Mouse (Mus musculus) urinary bladder, postnatal 25 days (tissue): ENCODE results near the gene Lrp4.

Experiments
- DNase-seq: peaks from one replicate; pipeline ENCODE4 v3.0.0; 2022; ENCODE audit warnings: low spot score

Lrp4 gene

DNA sequence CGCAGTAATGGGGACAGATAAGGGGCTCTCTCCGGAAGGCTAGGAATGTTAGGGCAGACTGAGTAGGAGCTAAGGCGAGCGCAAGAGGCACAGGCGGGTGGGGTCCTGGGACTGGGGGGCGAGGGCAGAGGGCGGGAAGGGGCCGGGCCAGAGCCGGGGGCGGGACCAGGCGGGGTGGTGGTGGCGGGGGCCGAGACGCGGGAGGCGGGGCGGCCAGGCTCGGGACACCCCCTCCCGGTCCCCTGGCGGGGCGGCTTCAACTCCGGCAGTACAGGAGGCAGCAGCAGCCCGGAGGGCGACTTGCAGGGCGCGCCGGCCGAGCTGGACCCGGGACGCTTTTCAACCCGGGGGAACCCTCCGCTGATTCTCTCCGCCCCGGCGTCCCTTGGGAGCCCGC is at the start of gene Lrp4:
Gene Lrp4 (plus strand): TSS at position 253 of the 397 bp plus-strand sequence.
- peak; percentile 60 for DNase-seq

DNA sequence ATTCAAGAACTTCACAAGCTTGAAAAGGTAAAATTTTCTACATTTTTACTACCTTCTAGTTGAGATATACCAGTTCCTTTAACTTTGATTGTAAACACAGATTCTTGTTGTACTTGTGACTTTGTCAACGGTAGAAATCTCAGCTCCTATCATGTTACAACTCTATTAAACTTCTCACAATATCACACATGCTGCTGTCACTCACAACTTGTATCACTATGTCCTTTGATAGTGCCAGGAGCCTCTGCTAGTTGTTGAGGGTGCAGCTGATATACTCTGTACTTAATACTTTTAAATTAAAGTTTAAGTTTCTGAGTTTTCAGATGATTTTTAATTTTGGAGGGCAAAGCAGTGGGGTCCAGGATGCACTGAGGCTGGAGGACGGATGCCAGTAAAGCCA is 49.3 kb upstream of the Lrp4 start:
- no peak for DNase-seq

- no peak for DNase-seq
Measured at GRCm38 (mm10) chr2:91411473-91411872, 45.8 kb upstream of the Lrp4 start.

- DNase-seq: no peak
Measured at GRCm38 (mm10) chr2:91412361-91412760, 45.0 kb upstream of the Lrp4 start.

DNA sequence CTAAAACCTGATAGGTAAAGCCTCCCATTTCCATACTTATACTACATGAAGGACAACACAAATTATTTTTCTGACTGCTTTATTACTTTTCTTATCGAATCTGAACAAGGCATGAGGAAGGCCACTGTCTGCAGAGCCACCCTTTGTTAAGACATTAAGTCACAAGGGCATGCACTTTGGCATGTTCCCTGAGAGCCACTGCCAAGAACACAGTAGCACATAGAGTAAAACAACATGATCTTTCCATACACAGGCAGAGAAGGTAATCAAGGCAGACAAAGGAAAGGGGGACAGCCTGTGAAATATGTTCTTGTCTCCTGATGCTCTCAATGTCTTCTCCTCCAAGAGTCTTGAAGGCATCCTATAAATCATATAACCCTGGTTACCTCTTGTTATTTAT is 43.5 kb upstream of the Lrp4 start:
- DNase-seq: no peak

DNA sequence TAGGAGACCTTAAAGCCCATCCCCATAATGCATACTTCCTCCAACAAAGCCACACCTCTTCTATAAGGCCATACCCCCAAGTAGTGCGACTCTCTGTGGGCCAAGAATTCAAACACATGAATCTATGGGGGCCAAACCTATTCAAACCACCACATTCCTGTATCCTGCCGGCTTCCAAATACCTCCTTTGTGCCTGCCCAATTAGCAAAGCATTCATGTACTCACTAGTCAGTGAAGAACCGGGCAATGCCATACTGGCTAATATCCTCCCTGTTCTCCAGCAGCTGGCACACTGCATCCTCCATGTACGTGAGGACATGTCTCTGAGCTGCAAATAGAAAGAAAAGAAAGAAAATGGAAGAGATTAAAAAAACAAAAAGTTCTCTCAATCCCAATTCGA is 35.7 kb upstream of the Lrp4 start:
- no peak for DNase-seq

DNA sequence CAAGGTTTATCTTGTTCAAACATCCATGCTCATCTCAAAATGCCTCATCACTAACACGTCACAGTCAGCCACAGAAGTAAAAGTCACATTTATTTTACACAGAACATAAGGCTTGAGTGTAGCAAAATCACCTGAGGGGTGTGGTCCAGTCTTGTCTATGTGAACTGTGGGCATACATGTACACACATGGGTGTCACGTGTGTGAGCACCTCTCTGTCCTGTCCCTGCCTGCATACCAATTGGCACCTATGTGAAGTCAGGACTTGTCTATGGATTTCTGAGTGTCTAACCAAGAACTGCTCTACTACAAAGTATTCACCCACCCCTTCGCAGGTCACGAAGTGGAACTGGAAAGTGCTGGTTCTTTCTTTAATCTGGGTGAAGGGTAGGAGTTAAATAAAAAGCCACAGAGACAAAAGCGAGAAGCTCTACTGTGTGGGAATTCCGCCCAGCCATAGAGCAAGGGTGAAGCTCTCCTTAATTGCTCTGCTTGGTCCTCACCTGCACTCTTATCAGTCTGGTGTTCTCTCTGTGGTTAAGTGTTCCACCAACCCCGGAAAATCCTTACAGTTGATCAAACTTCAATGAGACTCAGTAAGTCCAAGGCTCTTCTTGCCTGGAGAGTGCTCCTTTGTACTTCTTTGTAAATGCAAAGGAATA is 33.1 kb upstream of the Lrp4 start:
- DNase-seq: peak; percentile 15

GRCm38 (mm10) chr2:91426321-91426720 is 31.0 kb upstream of the Lrp4 start:
- no peak for DNase-seq

DNA sequence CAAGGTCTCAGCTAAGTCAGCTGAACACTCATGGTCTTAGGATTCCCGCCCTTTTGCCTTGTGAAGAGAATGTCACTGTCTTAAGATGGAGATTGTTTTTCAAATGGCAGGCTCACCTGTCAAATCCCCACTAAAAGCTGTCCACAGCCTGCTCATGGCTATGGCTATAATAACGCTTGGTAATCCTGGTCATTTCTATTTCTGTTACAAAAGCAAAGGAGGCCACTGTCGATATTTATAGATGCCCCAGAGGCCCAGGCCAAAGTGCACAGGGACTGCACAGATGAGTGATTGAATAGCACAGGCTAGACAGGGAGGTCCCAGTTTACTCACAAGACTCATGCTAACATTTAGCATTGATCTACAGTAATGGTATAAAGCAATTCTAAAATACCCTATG is 28.2 kb upstream of the Lrp4 start:
- no peak for DNase-seq

DNA sequence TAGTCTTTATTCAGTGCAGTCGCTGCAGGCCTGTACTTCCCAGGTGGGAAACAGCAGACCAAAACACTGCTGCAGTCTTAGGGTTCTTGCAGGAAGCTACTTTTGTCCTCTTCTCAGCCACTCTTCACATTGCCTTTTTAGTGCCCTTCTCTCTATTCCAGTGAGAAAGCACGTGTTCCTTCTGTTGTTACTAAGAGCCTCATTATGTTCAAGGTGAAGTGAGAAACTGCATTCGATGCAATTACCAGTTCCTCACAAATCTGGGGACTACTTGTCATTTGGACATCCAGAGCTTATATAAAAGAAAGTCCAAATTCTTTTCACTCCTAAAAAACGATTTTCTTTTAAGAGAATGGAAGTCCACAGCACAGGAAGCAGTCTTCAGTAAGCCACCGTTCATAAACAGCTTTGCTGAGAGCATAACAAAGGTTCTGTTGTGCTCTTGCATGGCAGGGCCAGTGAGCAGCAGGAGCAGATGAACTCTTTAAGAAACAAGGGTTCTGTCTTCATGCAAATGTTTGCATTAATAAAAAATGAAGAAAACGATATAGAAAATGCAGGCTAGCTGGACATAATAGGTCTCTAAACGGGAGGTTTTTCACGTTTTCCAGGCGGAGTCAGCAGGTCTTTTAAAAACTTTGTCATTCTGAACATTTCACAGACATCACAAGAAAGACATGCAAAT is 27.3 kb upstream of the Lrp4 start:
- no peak for DNase-seq

DNA sequence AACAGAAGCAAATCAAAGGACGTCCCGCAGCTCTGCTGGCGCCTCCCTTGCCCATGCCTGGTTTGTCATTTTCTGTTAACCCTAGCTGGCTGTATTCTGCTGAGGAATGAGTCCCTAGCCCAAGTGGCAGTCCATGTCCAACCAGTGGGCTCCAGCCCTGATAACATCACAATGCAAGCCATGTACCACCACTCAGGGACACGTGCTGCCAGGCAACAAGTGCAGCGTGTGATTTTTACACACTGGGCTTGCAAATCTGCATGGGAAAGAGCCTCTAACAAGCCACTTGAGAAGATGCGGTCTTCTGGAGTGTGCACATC is 26.8 kb upstream of the Lrp4 start:
- DNase-seq: no peak

DNA sequence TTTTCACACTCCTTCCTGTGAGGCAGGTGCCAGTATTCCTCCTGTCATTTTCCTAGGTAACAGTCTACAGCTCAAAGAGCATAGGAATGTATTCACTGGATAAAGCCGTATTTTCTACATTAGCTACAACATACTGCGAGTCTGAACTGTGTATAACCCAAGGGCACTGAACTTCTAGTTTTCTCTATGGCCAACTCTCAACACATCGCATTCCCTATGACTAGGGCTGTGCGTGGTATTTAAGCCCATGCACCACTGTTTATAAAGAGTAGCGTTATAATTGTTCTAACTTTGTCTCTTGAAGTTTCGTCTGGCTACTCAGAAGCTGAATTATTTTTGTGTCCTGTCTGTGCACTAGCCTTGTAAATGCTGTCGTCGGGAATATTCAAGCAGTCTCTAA is 20.6 kb upstream of the Lrp4 start:
- DNase-seq: no peak

GRCm38 (mm10) chr2:91437116-91437815 is 20.0 kb upstream of the Lrp4 start:
- DNase-seq: no peak

DNA sequence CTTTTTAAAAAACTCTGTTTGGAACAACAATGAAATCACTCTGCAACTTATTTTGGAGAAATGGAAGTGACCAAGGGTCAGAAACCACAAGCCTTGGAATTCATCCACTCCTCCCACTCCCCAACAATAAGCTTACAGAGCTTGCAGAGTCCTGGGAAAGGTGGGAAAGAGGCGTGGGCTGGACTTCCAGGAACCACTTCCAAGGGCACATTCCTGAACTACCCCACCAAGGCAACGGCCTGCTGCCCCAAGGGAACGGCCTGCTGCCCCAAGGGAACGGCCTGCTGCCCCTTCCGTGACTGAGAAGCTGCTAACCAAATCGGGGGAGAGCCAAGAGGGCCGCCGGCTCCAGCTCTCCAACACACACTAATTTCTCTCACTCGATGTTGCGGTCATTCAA is 18.0 kb upstream of the Lrp4 start:
- no peak for DNase-seq

DNA sequence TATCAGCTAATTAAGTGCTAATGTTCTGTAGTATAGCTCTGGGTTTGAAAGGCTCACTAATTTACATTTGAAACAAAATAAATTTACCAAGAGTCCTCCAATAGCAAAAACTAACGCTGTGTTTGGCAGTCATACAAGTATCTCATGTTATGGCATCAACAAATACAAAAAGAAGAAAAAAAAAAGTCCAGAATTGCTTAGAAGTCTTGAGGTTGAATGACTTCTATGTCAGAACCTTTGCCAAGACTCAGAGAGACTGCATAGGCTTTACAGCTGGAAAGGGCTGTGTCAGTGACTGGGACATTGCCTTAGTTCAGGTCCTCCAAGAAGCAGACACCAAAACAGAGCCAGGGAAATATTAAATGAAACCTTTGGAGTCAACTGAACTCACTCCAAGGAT is 17.4 kb upstream of the Lrp4 start:
- DNase-seq: no peak

GRCm38 (mm10) chr2:91440686-91441085 is 16.6 kb upstream of the Lrp4 start:
- DNase-seq: no peak

GRCm38 (mm10) chr2:91441715-91442114 is 15.6 kb upstream of the Lrp4 start:
- no peak for DNase-seq

- DNase-seq: no peak
Measured at GRCm38 (mm10) chr2:91442241-91442640, 15.1 kb upstream of the Lrp4 start.

DNA sequence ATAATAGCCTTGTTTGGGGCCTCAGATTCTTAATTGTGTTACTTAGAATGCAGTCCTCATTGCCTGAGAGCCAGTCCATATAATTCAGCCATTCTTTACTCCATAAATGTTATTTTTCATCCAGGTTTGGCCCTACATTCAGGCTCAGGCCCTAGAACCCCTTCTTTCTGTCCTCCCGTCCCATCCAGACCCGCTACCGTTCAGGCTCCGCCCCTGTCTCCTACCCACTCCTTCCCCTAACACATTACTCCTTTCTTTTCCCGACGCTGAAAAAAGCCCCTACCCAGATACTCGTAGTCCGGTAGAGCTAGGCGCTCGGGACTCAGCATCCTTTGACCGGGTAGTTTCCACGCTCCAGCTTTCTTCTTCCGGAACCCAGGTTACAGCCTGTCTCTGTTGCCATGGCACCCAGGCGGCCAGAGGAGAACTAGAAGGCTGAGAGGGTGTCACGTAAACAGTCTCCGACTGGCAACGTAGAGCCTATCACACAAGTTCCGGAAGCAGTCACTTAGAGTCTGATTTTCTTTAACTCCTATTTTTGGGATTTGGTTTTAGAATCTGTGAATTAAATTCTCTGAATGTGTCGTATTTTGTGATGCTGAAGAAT is 12.9 kb upstream of the Lrp4 start, which contains the start of gene 1110051M20Rik:
Gene 1110051M20Rik (minus strand): TSS at position 419 of the 607 bp plus-strand sequence.
- peak; percentile 82 for DNase-seq

- DNase-seq: no peak
Measured at GRCm38 (mm10) chr2:91449662-91450061, 7.6 kb upstream of the Lrp4 start.

DNA sequence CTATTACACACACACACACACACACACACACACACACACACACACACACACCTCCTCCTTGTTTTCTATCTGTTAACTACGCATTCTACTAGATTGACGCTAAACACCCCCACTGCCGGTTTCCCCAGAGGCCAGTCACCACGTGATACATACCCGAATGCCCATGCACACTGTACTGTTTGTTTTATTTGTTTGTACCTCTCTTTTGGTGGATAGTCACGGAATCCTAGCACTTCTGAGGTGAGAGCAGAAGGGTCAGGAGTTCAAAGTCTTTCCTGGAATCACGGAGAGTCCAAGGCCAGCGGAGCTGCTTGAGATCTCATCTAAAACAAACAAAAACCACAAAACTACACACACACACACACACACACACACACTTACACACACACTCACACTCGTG is 7.0 kb upstream of the Lrp4 start:
- no peak for DNase-seq

GRCm38 (mm10) chr2:91452658-91453057 is 4.7 kb upstream of the Lrp4 start:
- DNase-seq: no peak
